Mouse (Mus musculus) CD4-positive naive resting alpha-beta T cell, adult 57 days (primary cell): ENCODE results near the gene Gm13212. TPM values are rescaled to one million over a fixed set of nuclear protein-coding genes. Genes with fewer than 3 reads are reported as not detected.

ENCODE experiments used
- total RNA-seq: library from RNA; stranded (reverse); gene quantifications from one replicate; pipeline ENCODE4 v1.2.4, GENCODE M21; 2023

The Gm13212 gene
- total RNA-seq: 7.4 TPM

GRCm38 (mm10) chr4:145585078-145585477 lies at the start of gene Gm13212:
Gene Gm13212, plus strand, starts transcription at chr4:145585166.

GRCm38 (mm10) chr4:145670385-145670784 lies 85.4 kb downstream of the Gm13212 start, which contains the start of gene Zfp980:
Gene Zfp980, plus strand, starts transcription at chr4:145670685.

Other genes starting within 250 kb of the Gm13212 start
- gene Zfp990, start 74.4 kb upstream of the Gm13212 start, total RNA-seq: 2.1 TPM
- 0.44 TPM for gene Zfp980, start 85.5 kb downstream of the Gm13212 start, total RNA-seq